Comparison of ENCODE assay signal across 12 mouse cellular contexts in genomic region chr12:28949307-28949706, GRCm38 (mm10).
DNase-seq lines count a peak whose midpoint lies in the region; ATAC-seq and TF ChIP-seq lines count a peak whose summit lies in the region.
"Had no signal": no experiment of that assay in that cellular context is flagged by ENCODE, and none has a peak within 500 bp of the region (broad histone marks: within the 10 kb centered on the region; RNA-seq: fewer than 3 reads in every experiment).

No protein-coding gene starts in this region.

- H3K9me3 ChIP-seq in embryonic facial prominence, embryonic 14.5 days (ENCODE audit: control insufficient read depth, low read length) = no peaks in the 10 kb centered on the region
- no peaks in the 10 kb centered on the region for H3K9me3 ChIP-seq in embryonic facial prominence, embryonic 10.5 days
- 0 out of 2 replicates have a peak, but pooled peaks cover 5% of the 10 kb centered on the region for H3K9me3 ChIP-seq in hindbrain, embryonic 10.5 days
- H3K9me3 ChIP-seq in midbrain, embryonic 14.5 days (ENCODE audit: control insufficient read depth, low read length) = no peaks in the 10 kb centered on the region
- H3K9me3 ChIP-seq in intestine, postnatal 0 days (ENCODE audit: control insufficient read depth) = no peaks in the 10 kb centered on the region

- no peak overlapping the region for H3K4me3 ChIP-seq in embryonic facial prominence, embryonic 14.5 days (ENCODE audit: low read depth, low read length)
- no peak overlapping the region for H3K4me3 ChIP-seq in embryonic facial prominence, embryonic 10.5 days
- H3K4me3 ChIP-seq in hindbrain, embryonic 10.5 days = no peak overlapping the region
- no peak overlapping the region for H3K4me3 ChIP-seq in midbrain, embryonic 14.5 days (replicated peaks; ENCODE audit: low read depth, low read length)
- H3K4me3 ChIP-seq in intestine, postnatal 0 days (ENCODE audit: low read depth, low read length) = no peak overlapping the region

- H3K36me3 ChIP-seq in embryonic facial prominence, embryonic 14.5 days (ENCODE audit: control insufficient read depth, insufficient read depth, low read length) = no peaks in the 10 kb centered on the region
- no peaks in the 10 kb centered on the region for H3K36me3 ChIP-seq in embryonic facial prominence, embryonic 10.5 days (replicated peaks)
- no peaks in the 10 kb centered on the region for H3K36me3 ChIP-seq in hindbrain, embryonic 10.5 days
- no peaks in the 10 kb centered on the region for H3K36me3 ChIP-seq in midbrain, embryonic 14.5 days (ENCODE audit: control insufficient read depth, insufficient read depth, low read length)
- no peaks in the 10 kb centered on the region for H3K36me3 ChIP-seq in intestine, postnatal 0 days (ENCODE audit: control insufficient read depth, insufficient read depth)

- H3K27ac ChIP-seq in embryonic facial prominence, embryonic 14.5 days (replicated peaks; ENCODE audit: low read depth, low read length) = no peak overlapping the region
- no peak overlapping the region for H3K27ac ChIP-seq in embryonic facial prominence, embryonic 10.5 days (replicated peaks)
- peak overlapping the region; percentile 60 for H3K27ac ChIP-seq in hindbrain, embryonic 10.5 days
- H3K27ac ChIP-seq in midbrain, embryonic 14.5 days (replicated peaks; ENCODE audit: low read depth, low read length) = peak overlapping the region; percentile 49
- no peak overlapping the region for H3K27ac ChIP-seq in intestine, postnatal 0 days (ENCODE audit: low read depth, low read length)

- WGBS in embryonic facial prominence, embryonic 14.5 days = 70% methylated on average over 10 of the region's 10 CpGs
- 87% methylated on average over 10 of the region's 10 CpGs for WGBS in embryonic facial prominence, embryonic 10.5 days
- WGBS in hindbrain, embryonic 10.5 days = 85% methylated on average over 10 of the region's 10 CpGs
- WGBS in midbrain, embryonic 14.5 days = 75% methylated on average over 10 of the region's 10 CpGs
- WGBS in intestine, postnatal 0 days = 76% methylated on average over 10 of the region's 10 CpGs

- peak; percentile 4 for DNase-seq in embryonic facial prominence, embryonic 14.5 days (ENCODE audit: low spot score)
- DNase-seq in embryonic facial prominence, embryonic 10.5 days (ENCODE audit: low spot score) = no peak
- peak; percentile 50 for DNase-seq in brain, embryonic 14.5 days (ENCODE audit: low read depth)
- no peak for DNase-seq in hindbrain, embryonic 10.5 days (ENCODE audit: low spot score)
- peak; percentile 44 for DNase-seq in midbrain, embryonic 14.5 days
- no peak for DNase-seq in kidney, adult 8-10 months
- no peak for DNase-seq in lung, postnatal 36 days
- DNase-seq: gastrocnemius, postnatal 10 days; kidney, postnatal 36 days; lung, postnatal 10 days; thymus, postnatal 14 days had no signal

- H3K9ac ChIP-seq in embryonic facial prominence, embryonic 14.5 days (ENCODE audit: low read depth, low read length) = no peak overlapping the region
- no peak overlapping the region for H3K9ac ChIP-seq in midbrain, embryonic 14.5 days (replicated peaks; ENCODE audit: low read length)
- H3K9ac ChIP-seq in intestine, postnatal 0 days (ENCODE audit: low read depth, low read length) = no peak overlapping the region

- TF ChIP-seq CTCF in brain, embryonic 14.5 days (IDR thresholded peaks at IDR 0.05; ENCODE audit: borderline replicate concordance, extremely low read depth, insufficient read depth, insufficient read length) = no peak
- no peak for TF ChIP-seq CTCF in intestine, postnatal 0 days (IDR thresholded peaks at IDR 0.05; ENCODE audit: low read depth)

- ATAC-seq in embryonic facial prominence, embryonic 14.5 days (ENCODE audit: low read depth) = no peak
- ATAC-seq in midbrain, embryonic 14.5 days (ENCODE audit: low FRiP score, low TSS enrichment) = no peak
- ATAC-seq in intestine, postnatal 0 days = no peak

- no peak for TF ChIP-seq POLR2A in brain, embryonic 14.5 days (IDR thresholded peaks at IDR 0.05; ENCODE audit: borderline replicate concordance, extremely low read depth, insufficient read depth, insufficient read length, poor library complexity, severe bottlenecking)

- no peaks in the 10 kb centered on the region for H3K27me3 ChIP-seq in embryonic facial prominence, embryonic 14.5 days (replicated peaks; ENCODE audit: control insufficient read depth, insufficient read depth, low read length)
- H3K27me3 ChIP-seq in embryonic facial prominence, embryonic 10.5 days (replicated peaks; ENCODE audit: low read depth, poor library complexity, severe bottlenecking) = no peaks in the 10 kb centered on the region
- no peaks in the 10 kb centered on the region for H3K27me3 ChIP-seq in hindbrain, embryonic 10.5 days (ENCODE audit: insufficient read depth, poor library complexity, severe bottlenecking)
- H3K27me3 ChIP-seq in midbrain, embryonic 14.5 days (ENCODE audit: control insufficient read depth, insufficient read depth, low read length) = no peaks in the 10 kb centered on the region
- no peaks in the 10 kb centered on the region for H3K27me3 ChIP-seq in intestine, postnatal 0 days (replicated peaks; ENCODE audit: control insufficient read depth, insufficient read depth, low read length)

- H3K4me2 ChIP-seq in embryonic facial prominence, embryonic 14.5 days (ENCODE audit: low read depth, low read length) = no peak overlapping the region
- H3K4me2 ChIP-seq in midbrain, embryonic 14.5 days (ENCODE audit: low read length) = no peak overlapping the region
- no peak overlapping the region for H3K4me2 ChIP-seq in intestine, postnatal 0 days (replicated peaks; ENCODE audit: low read depth)

- no peaks in the 10 kb centered on the region for H3K4me1 ChIP-seq in embryonic facial prominence, embryonic 14.5 days (ENCODE audit: control insufficient read depth, insufficient read depth, low read length)
- H3K4me1 ChIP-seq in embryonic facial prominence, embryonic 10.5 days = 0 out of 2 replicates have a peak, but pooled peaks cover 7% of the 10 kb centered on the region
- H3K4me1 ChIP-seq in hindbrain, embryonic 10.5 days (replicated peaks) = peaks cover 12% of the 10 kb centered on the region
- H3K4me1 ChIP-seq in midbrain, embryonic 14.5 days (ENCODE audit: control insufficient read depth, insufficient read depth, low read length) = peaks cover 14% of the 10 kb centered on the region; the same call in 1 of the 2 replicates
- no peaks in the 10 kb centered on the region for H3K4me1 ChIP-seq in intestine, postnatal 0 days (replicated peaks; ENCODE audit: control insufficient read depth, insufficient read depth, low read length)

Comparison
In these comparisons a context has a peak if more than half of its experiments do, and no peak if none do; other contexts are left out.
1. DNase-seq: peak in embryonic facial prominence, embryonic 14.5 days (single experiment), brain, embryonic 14.5 days (single experiment) and midbrain, embryonic 14.5 days (single experiment); none in embryonic facial prominence, embryonic 10.5 days (single experiment), hindbrain, embryonic 10.5 days (single experiment), kidney, adult 8-10 months (0 of 2) and lung, postnatal 36 days (single experiment).
2. H3K27ac ChIP-seq: peak in hindbrain, embryonic 10.5 days (single experiment) and midbrain, embryonic 14.5 days (single experiment); none in embryonic facial prominence, embryonic 14.5 days (single experiment), embryonic facial prominence, embryonic 10.5 days (single experiment) and intestine, postnatal 0 days (single experiment).